Mouse (Mus musculus) heart, embryonic 14.5 days (tissue): ENCODE data around the gene Pou2af1. TPM values are rescaled to one million over a fixed set of nuclear protein-coding genes. Genes with fewer than 3 reads are reported as not detected.

Experiments used
- polyA plus RNA-seq: library from polyadenylated mRNA; unstranded; fragments of >200 nt; fragmentation: Nextera tagmentation; extraction: Ambion mirVana; gene quantifications from 2 replicates; pipeline ENCODE4 v1.2.1, GENCODE M21; 2014

Pou2af1 gene
- polyA plus RNA-seq, 1 experiment from 2014 or later: not detected

Other genes starting within 250 kb of the Pou2af1 start
- 13.4 and 15.6 TPM in 2 replicates for gene Sik2, start 204.6 kb upstream of the Pou2af1 start, polyA plus RNA-seq
- not detected in 2 replicates for gene Btg4, start 152.8 kb upstream of the Pou2af1 start, polyA plus RNA-seq
- gene Layn, start 136.6 kb upstream of the Pou2af1 start, polyA plus RNA-seq: 11.5 and 11.6 TPM in 2 replicates
- not detected in 2 replicates for gene 4833427G06Rik, start 111.6 kb upstream of the Pou2af1 start, polyA plus RNA-seq
- gene Gm32742, start 48.2 kb upstream of the Pou2af1 start, polyA plus RNA-seq: not detected in 2 replicates
- gene Colca2, start 64.9 kb downstream of the Pou2af1 start, polyA plus RNA-seq: 3.3 and 3.6 TPM in 2 replicates
- gene 1810046K07Rik, start 115.2 kb downstream of the Pou2af1 start, polyA plus RNA-seq: not detected in 2 replicates